Mouse (Mus musculus) ZHBTc4 (cell line): ENCODE data around the gene Zfp30.

Experiments used
- DNase-seq: peaks from one replicate; pipeline ENCODE4 v3.0.0-alpha.2; 2011; ENCODE audit warnings: low read depth, low spot score

Zfp30 gene

DNA sequence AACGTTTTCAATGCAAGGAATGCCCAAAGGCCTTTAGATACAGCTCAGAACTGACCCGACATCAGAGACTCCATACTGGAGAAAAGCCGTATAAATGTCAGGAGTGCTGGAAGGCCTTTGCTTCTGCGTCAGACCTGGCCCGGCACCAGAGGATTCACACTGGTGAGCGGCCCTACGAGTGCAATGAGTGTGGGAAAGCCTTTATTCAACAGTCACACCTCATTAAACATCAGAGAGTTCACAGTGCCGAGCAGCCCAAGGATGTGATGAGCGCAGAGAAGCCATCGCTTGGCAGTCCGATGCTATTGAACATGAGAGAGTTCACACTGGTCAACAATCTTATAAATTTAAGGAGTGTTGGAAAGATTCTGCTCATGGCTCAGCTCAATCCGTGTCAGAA, 46.0 kb downstream of the Zfp30 start:
- DNase-seq, result no peak

DNA sequence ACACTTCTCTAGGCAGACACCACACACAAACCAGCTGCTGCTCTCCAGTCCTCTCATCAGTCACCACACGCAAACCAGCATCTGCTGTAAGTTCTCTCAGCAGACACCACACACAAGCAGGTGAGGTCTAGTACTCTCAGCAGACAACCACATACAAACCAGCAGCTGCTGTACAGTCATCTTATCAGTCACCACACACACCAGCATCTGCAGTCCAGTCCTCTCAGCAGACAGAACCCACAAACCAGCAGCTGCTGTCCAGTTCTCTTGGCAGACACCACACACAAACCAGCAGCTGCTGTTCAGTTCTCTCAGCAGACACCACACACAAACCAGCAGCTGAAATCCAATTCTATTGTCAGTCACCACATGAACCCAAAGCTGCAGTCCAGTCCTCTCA, 53.0 kb downstream of the Zfp30 start:
- no peak for DNase-seq

DNA sequence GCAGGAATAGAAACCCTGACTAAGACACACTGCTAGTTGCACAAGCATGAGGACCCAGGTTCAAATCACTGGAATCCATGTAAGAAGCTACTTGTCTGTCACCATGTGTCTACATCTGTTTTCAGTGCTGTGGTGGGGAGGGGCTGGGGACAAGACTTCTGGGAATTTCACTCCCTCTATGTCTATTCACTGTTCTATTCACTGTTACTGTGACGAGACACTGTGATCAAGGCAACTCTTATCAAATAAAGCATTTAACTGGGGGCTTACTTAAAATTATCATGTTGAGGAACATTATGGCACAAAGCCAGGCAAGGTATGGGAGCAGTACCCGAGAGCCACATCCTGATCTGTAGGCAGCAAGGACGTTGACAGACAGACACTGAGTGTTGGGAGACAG, 55.5 kb downstream of the Zfp30 start:
- DNase-seq, result no peak

DNA sequence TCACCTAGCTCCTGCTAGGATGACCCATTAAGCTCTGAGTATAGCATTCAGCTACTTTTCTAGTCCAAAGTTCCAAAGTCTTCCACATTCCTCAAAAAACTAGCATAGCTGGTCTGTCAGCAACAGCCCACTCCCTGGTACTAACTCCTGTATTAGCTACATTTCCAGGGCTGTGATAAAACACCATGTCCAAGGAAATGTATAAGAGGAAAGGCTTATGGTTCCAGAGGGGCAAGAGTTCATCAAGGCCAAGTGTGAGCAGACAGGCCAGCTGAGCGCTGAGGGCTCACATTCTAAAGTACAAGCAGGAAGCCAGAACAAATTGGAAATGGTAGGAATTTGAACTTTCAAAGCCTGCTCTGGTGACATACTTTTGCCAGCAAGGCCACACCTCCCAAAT, 58.3 kb downstream of the Zfp30 start:
- no peak for DNase-seq
